Mouse (Mus musculus) forebrain, embryonic 16.5 days (tissue): ENCODE measurements around the gene Rbfox2. TPM values are rescaled to one million over a fixed set of nuclear protein-coding genes. Genes with fewer than 3 reads are reported as not detected.

Source experiments
- ATAC-seq: fragments of 200-750 bp; cut with Nextera tagmentation; 2 replicates; pipeline ENCODE4 v1.8.0; 2017; ENCODE audit warnings: mild to moderate bottlenecking, moderate library complexity
- H3K27ac ChIP-seq: fragments of 300-500 bp; sonication (generic); 2 replicates; pipeline ENCODE4 v1.5.1; 2014; ENCODE audit warnings: low read length, control low read depth
- H3K27me3 ChIP-seq: fragments of 300-500 bp; sonication (generic); replicated peaks from 2 replicates; pipeline ENCODE4 v1.6.1; 2014; ENCODE audit warnings: low read length; ENCODE audit not compliant: control insufficient read depth, insufficient read depth
- H3K36me3 ChIP-seq: fragments of 300-500 bp; sonication (generic); 2 replicates; pipeline ENCODE4 v1.6.1; 2014; ENCODE audit not compliant: control insufficient read depth, insufficient read depth
- H3K4me1 ChIP-seq: fragments of 300-500 bp; sonication (generic); replicated peaks from 2 replicates; pipeline ENCODE4 v1.6.1; 2014; ENCODE audit warnings: low read length; ENCODE audit not compliant: control insufficient read depth, insufficient read depth
- H3K4me2 ChIP-seq: fragments of 300-500 bp; sonication (generic); 2 replicates; pipeline ENCODE4 v1.6.1; 2014; ENCODE audit warnings: mild to moderate bottlenecking, low read length, control low read depth
- H3K4me3 ChIP-seq: fragments of 300-500 bp; sonication (generic); replicated peaks from 2 replicates; pipeline ENCODE4 v1.5.1; 2014; ENCODE audit warnings: mild to moderate bottlenecking, low read length, control low read depth
- H3K9ac ChIP-seq: fragments of 300-500 bp; sonication (generic); replicated peaks from 2 replicates; pipeline ENCODE4 v1.6.1; 2014; ENCODE audit warnings: low read depth, low read length, control low read depth
- H3K9me3 ChIP-seq: fragments of 300-500 bp; sonication (generic); 2 replicates; pipeline ENCODE4 v1.6.1; 2016; ENCODE audit warnings: low read length; ENCODE audit not compliant: control insufficient read depth
- WGBS: fragments of 180-500 bp; shearing (Covaris S2); extraction: QIAGEN DNeasy Blood & Tissue Kit; methylation state at CpG from one replicate; pipeline ENCODE4 v1.1.7; 2014; 5-methylcytosine and 5-hydroxymethylcytosine counted together
- polyA plus RNA-seq: library from polyadenylated mRNA; unstranded; fragments of >200 nt; fragmentation: Nextera tagmentation; extraction: Ambion mirVana; gene quantifications from 2 replicates; pipeline ENCODE4 v1.2.1, GENCODE M21; 2015

Rbfox2 gene
- polyA plus RNA-seq, 1 experiment from 2014 or later, result 212 TPM

DNA sequence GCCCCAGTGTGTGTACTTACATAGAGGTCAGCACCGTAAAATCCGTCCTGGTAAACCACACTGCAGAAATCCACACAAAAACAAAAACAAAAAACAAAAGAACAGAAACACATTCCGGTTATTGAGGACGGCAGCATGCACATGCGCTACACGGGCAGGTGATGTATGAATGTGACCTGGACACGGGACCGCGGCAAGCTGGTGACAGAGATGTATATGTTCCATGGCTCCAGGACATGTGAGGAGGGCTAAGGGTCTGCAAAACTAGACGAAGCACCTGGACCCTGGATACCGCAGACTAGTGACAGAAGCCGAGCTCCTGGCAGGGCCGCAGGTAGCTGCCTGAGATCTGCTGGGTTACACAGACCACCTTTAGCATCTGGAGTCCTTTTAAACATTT lies 212.4 kb downstream of the Rbfox2 start:
- Histone ChIP-seq H3K4me2 (no peak overlapping the region), H3K4me1 (no peaks in the 10 kb centered on the region; the same call in 1 of the 2 replicates), H3K36me3 (peaks cover 11% of the 10 kb centered on the region), H3K9ac (no peak overlapping the region), H3K27ac (no peak overlapping the region), H3K9me3 (no peaks in the 10 kb centered on the region), H3K4me3 (no peak overlapping the region), H3K27me3 (no peaks in the 10 kb centered on the region)
- WGBS, result 95% methylated on average over 13 of the region's 13 CpGs
- ATAC-seq, result no peak

DNA sequence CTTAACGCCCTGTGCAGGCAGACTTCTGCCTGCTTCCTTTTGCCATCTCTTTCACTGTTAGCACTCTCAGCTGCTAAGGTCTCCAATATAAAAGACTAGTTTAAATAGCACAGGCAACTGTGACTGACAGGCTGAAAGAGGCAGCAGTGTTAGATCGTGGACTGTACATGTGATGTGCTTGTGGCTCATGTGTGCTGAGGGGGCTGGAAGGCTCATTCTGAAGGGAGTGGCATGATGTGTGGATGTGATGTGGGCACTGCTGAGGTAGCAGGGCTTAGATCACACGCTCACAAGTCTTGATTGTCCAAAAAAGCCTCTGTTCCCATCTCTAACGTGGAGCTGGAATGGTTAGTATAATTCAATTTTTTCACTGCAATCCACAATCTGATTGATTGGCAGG lies 215.4 kb downstream of the Rbfox2 start:
- H3K27ac ChIP-seq, result no peak overlapping the region
- ATAC-seq, result no peak
- 68% methylated on average over 4 of the region's 4 CpGs for WGBS
- H3K9ac ChIP-seq, result no peak overlapping the region
- peaks cover 2% of the 10 kb centered on the region; the same call in 1 of the 2 replicates for H3K4me1 ChIP-seq
- 0 out of 2 replicates have a peak, but pooled peaks cover 3% of the 10 kb centered on the region for H3K36me3 ChIP-seq
- no peak overlapping the region for H3K4me3 ChIP-seq
- H3K9me3 ChIP-seq, result no peaks in the 10 kb centered on the region
- H3K27me3 ChIP-seq, result no peaks in the 10 kb centered on the region
- H3K4me2 ChIP-seq, result no peak overlapping the region

DNA sequence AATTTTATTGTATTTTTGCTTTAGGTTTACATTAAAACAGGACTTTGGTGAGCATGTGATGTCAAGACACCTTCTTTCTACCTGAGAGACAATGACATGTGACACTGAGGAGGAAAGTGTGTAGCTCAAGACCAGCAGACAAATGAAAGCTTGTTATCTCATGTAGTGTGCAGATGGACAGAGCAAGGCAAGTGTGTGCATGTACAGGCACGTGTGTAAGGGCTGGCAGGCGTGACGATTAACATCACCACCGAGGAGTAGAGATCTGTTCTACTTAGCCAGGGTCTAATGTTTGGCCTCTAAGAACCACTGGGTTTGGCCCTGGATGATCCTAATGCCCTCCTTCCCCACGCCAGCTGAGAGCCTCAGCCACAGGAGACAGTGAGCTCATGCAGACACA lies 216.3 kb downstream of the Rbfox2 start:
- no peaks in the 10 kb centered on the region for H3K9me3 ChIP-seq
- 89% methylated on average over 5 of the region's 5 CpGs for WGBS
- no peak overlapping the region for H3K4me2 ChIP-seq
- peaks cover 2% of the 10 kb centered on the region; the same call in 1 of the 2 replicates for H3K4me1 ChIP-seq
- no peak overlapping the region for H3K9ac ChIP-seq
- no peak for ATAC-seq
- H3K27me3 ChIP-seq, result no peaks in the 10 kb centered on the region
- H3K36me3 ChIP-seq, result peaks cover 6% of the 10 kb centered on the region
- H3K27ac ChIP-seq, result no peak overlapping the region
- H3K4me3 ChIP-seq, result no peak overlapping the region

DNA sequence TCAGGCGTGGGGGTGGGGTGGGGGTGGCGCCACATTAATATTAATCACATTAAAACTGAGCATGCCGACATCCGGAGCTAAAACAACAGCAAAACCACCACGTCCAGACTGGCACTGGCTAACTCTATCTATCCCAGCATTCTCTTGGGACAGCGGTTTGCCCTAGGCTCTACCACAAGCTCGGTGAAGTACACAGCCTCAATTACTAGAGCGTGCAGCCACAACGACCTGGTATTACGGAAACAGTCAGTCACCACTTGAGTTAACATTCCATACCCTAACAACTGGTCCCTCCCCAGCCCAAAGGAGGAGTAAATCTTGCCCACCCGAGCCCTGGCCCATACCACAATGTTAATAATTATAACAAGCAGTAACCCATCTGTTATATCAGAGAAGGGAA lies 217.6 kb downstream of the Rbfox2 start:
- ATAC-seq, result no peak
- 74% methylated on average over 11 of the region's 11 CpGs for WGBS
- H3K27ac ChIP-seq, result no peak overlapping the region

DNA sequence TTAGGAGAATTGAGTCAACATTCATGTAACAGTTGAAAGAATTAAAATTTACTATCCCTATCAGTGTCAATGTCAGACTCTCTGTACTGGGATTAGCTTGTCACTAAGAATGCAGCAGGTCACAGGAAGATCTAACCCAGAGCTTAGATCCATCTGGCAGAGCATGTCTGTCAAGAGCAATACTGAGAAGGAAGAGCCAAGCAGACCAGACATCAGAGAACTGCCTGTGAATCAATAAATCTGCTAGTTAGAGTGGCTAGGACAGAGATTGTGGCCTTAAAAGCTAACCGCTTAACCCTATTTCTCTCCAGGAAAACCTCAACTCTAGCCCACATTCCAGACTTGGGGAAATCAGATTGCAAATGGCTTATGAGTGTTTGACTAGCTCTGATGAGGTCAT lies 220.3 kb downstream of the Rbfox2 start:
- WGBS, result 96% methylated on average over 1 of the region's 1 CpGs

More for the DNA sequence above, 217.6 kb downstream of the Rbfox2 start:
- Histone ChIP-seq H3K4me3 (no peak overlapping the region), H3K36me3 (peaks cover 13% of the 10 kb centered on the region), H3K9ac (no peak overlapping the region), H3K27me3 (no peaks in the 10 kb centered on the region), H3K9me3 (no peaks in the 10 kb centered on the region), H3K4me2 (no peak overlapping the region), H3K4me1 (peaks cover 2% of the 10 kb centered on the region; the same call in 1 of the 2 replicates)

DNA sequence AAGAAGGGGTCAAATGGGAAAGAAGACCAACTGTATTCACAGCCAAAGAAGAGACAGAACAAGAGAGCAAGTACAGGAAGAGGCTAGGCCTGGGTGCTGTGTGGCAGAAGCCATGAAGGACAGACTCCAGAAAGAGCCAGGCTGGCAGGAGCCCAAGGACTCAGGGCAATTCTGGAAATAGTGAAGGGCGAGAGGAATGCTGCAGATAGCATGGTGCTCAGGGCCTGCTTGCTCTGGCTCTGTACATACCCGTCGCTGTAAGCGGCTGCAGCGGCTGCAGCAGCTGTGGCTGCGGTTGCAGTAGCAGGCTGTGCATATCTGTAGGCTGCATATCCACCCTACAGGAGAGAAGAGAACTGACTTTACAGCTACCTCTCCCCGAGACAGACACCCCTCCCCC lies 221.0 kb downstream of the Rbfox2 start:
- Histone ChIP-seq H3K4me1 (peaks cover 2% of the 10 kb centered on the region; the same call in 1 of the 2 replicates), H3K4me3 (no peak overlapping the region), H3K27me3 (no peaks in the 10 kb centered on the region), H3K9ac (no peak overlapping the region), H3K9me3 (no peaks in the 10 kb centered on the region), H3K4me2 (no peak overlapping the region), H3K27ac (no peak overlapping the region), H3K36me3 (peaks cover 22% of the 10 kb centered on the region)
- no peak for ATAC-seq
- 90% methylated on average over 7 of the region's 7 CpGs for WGBS

More for the DNA sequence above, 220.3 kb downstream of the Rbfox2 start:
- H3K27me3 ChIP-seq, result no peaks in the 10 kb centered on the region
- no peaks in the 10 kb centered on the region for H3K9me3 ChIP-seq
- no peak overlapping the region for H3K4me2 ChIP-seq
- no peak overlapping the region for H3K9ac ChIP-seq
- peaks cover 2% of the 10 kb centered on the region; the same call in 1 of the 2 replicates for H3K4me1 ChIP-seq
- ATAC-seq, result no peak
- H3K36me3 ChIP-seq, result peaks cover 22% of the 10 kb centered on the region
- H3K27ac ChIP-seq, result no peak overlapping the region
- no peak overlapping the region for H3K4me3 ChIP-seq

DNA sequence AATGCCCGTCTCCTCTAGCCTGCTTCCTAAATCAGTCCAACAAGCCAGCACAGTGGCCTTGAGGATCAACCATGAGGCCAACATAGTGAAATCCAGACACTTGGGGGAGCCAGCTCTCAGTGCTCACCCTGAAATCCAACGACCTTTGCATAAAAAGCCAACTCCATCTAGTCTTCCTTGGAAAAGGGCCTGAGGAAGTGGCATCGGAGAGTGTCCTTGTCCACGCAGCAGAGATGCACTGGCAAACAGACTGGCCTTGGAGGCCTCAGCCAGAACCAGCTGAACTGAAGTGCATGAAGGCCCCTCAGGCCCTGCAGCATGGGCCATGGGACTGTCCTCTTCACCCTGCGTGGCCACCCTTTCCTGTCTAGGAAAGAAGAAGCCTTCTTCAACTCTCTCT lies 225.3 kb downstream of the Rbfox2 start:
- WGBS, result 92% methylated on average over 5 of the region's 5 CpGs
- ATAC-seq, result no peak
- Histone ChIP-seq H3K9me3 (no peaks in the 10 kb centered on the region), H3K27ac (no peak overlapping the region), H3K27me3 (no peaks in the 10 kb centered on the region), H3K4me1 (peaks cover 9% of the 10 kb centered on the region; the same call in 1 of the 2 replicates), H3K9ac (no peak overlapping the region), H3K4me3 (no peak overlapping the region), H3K4me2 (no peak overlapping the region), H3K36me3 (peaks cover 35% of the 10 kb centered on the region)

DNA sequence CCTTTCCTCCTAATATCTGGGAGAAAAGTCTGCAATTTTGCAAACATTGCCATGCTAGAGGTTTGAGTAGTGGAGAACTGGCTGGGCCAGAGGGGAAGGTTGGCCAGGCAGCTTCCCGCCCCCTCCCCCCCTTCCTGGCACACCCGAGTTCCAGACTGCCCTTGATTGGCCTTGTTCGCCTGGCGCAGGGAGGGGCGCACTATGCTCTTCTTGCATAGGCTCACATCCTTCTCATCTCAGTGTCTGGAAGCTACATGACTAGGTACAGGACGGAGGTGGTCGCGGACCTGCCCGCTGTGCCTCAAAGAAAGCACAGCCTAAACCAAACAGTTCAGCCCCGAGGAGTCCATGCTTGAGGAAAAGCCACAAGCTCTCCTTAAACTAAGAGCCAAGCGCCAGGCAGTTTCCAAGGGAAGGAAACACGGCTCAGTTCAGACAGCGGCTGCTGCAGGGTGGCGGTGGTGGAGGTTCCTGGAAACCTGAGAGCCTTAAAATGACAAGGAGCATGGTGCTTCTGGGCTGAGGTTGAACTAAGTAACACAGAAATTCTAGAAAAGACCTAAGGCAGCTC lies 226.0 kb downstream of the Rbfox2 start:
- H3K36me3 ChIP-seq, result peaks cover 34% of the 10 kb centered on the region

DNA sequence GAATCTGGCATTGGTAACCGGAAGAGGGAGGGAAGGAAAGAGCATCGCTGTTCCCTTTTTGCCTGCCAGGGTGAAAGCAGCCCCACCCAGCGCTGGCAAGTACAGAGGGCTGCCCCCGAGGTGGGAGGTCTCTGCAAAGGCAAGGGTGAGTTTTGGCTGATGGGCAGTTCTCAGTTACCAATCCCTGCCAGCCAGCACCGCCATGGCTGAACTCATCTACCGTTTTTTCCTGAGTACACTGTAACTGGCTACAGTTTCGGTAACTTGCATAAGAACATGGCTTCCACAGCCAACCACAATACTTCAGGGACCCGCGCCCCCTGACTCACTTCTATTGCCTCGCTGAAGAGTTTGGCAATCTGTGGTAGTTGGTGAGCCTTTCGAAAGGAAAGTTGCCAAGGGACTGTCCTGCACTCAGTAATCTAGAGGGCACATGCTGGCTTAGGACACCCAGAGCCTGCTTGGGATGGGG lies 226.9 kb downstream of the Rbfox2 start:
- no peaks in the 10 kb centered on the region for H3K9me3 ChIP-seq
- no peak overlapping the region for H3K27ac ChIP-seq
- H3K4me2 ChIP-seq, result no peak overlapping the region
- H3K9ac ChIP-seq, result no peak overlapping the region
- no peak for ATAC-seq
- peaks cover 26% of the 10 kb centered on the region for H3K36me3 ChIP-seq
- H3K27me3 ChIP-seq, result no peaks in the 10 kb centered on the region
- peaks cover 9% of the 10 kb centered on the region; the same call in 1 of the 2 replicates for H3K4me1 ChIP-seq
- H3K4me3 ChIP-seq, result no peak overlapping the region
- 64% methylated on average over 11 of the region's 11 CpGs for WGBS

More for the DNA sequence above, 226.0 kb downstream of the Rbfox2 start:
- H3K9me3 ChIP-seq, result no peaks in the 10 kb centered on the region
- no peaks in the 10 kb centered on the region for H3K27me3 ChIP-seq
- H3K27ac ChIP-seq, result no peak overlapping the region
- 79% methylated on average over 14 of the region's 14 CpGs for WGBS
- no peak overlapping the region for H3K4me3 ChIP-seq
- H3K4me2 ChIP-seq, result no peak overlapping the region
- ATAC-seq, result no peak
- H3K4me1 ChIP-seq, result peaks cover 9% of the 10 kb centered on the region; the same call in 1 of the 2 replicates
- no peak overlapping the region for H3K9ac ChIP-seq
